Mouse (Mus musculus) left cerebral cortex, postnatal 14 days (tissue): ENCODE measurements around the gene Srrm4. TPM values are rescaled to one million over a fixed set of nuclear protein-coding genes. Genes with fewer than 3 reads are reported as not detected.

ENCODE experiments used
- total RNA-seq, 2 experiments: library from RNA; stranded (reverse); gene quantifications; 2 replicates each; pipeline ENCODE4 v1.2.3; 2021

Gene Srrm4
- total RNA-seq, 2 experiments from 2014 or later: 28.4 to 29.1 TPM

Other genes starting within 250 kb of the Srrm4 start
- 1 to 10 TPM; 6.1 to 7.2 TPM for gene Hspb8, start 169.0 kb downstream of the Srrm4 start, total RNA-seq